Mouse (Mus musculus) liver, postnatal 0 days (tissue): ENCODE measurements around the gene Syt3. TPM values are rescaled to one million over a fixed set of nuclear protein-coding genes. Genes with fewer than 3 reads are reported as not detected.

Experiments
- ATAC-seq: fragments of 200-750 bp; cut with Nextera tagmentation; 2 replicates; pipeline ENCODE4 v1.8.0; 2017; ENCODE audit warnings: mild to moderate bottlenecking, moderate library complexity
- DNase-seq: peaks from one replicate; pipeline ENCODE4 v3.0.0-alpha.2; 2016
- H3K27ac ChIP-seq: fragments of 300-500 bp; sonication (generic); 2 replicates; pipeline ENCODE4 v1.5.1; 2014; ENCODE audit warnings: antibody characterized with exemption, moderate library complexity, mild to moderate bottlenecking, low read depth
- H3K27me3 ChIP-seq: fragments of 300-500 bp; sonication (generic); 2 replicates; pipeline ENCODE4 v1.6.1; 2014; ENCODE audit warnings: low read length, control low read depth, mixed read lengths; ENCODE audit not compliant: insufficient read depth
- H3K36me3 ChIP-seq: fragments of 300-500 bp; sonication (generic); replicated peaks from 2 replicates; pipeline ENCODE4 v1.6.1; 2014; ENCODE audit warnings: mild to moderate bottlenecking, control low read depth, low read length, moderate library complexity, mixed read lengths; ENCODE audit not compliant: insufficient read depth
- H3K4me1 ChIP-seq: fragments of 300-500 bp; sonication (generic); 2 replicates; pipeline ENCODE4 v1.6.1; 2014; ENCODE audit warnings: antibody characterized with exemption, mild to moderate bottlenecking, control low read depth; ENCODE audit not compliant: insufficient read depth
- H3K4me2 ChIP-seq: fragments of 300-500 bp; sonication (generic); 2 replicates; pipeline ENCODE4 v1.6.1; 2014; ENCODE audit warnings: low read depth, mild to moderate bottlenecking, low read length, moderate library complexity, mixed read lengths
- H3K4me3 ChIP-seq: fragments of 300-500 bp; sonication (generic); 2 replicates; pipeline ENCODE4 v1.5.1; 2014; ENCODE audit warnings: low read depth, low read length
- H3K9ac ChIP-seq: fragments of 300-500 bp; sonication (generic); replicated peaks from 2 replicates; pipeline ENCODE4 v1.6.1; 2014; ENCODE audit warnings: mild to moderate bottlenecking, moderate library complexity
- H3K9me3 ChIP-seq: fragments of 300-500 bp; sonication (generic); 2 replicates; pipeline ENCODE4 v1.6.1; 2016; ENCODE audit warnings: mild to moderate bottlenecking, control low read depth, low read length, mixed read lengths
- CTCF ChIP-seq: sonication (generic); IDR thresholded peaks from 2 replicates; pipeline ENCODE4 v1.5.1; 2016; ENCODE audit warnings: antibody characterized with exemption, low read depth
- EP300 ChIP-seq: IDR thresholded peaks from 2 replicates; pipeline ENCODE4 v1.6.1; 2016; ENCODE audit warnings: antibody characterized with exemption, low read depth, mild to moderate bottlenecking
- WGBS: fragments of 180-500 bp; shearing (Covaris S2); extraction: QIAGEN DNeasy Blood & Tissue Kit; methylation state at CpG from one replicate; pipeline ENCODE4 v1.1.7; 2014; ENCODE audit not compliant: insufficient replicate concordance; 5-methylcytosine and 5-hydroxymethylcytosine counted together
- polyA plus RNA-seq: library from polyadenylated mRNA; unstranded; fragments of >200 nt; fragmentation: Nextera tagmentation; extraction: Ambion mirVana; gene quantifications from 2 replicates; pipeline ENCODE4 v1.2.1, GENCODE M21; 2015

Syt3 gene
- polyA plus RNA-seq, 1 experiment from 2014 or later, result 0.04 TPM

GRCm38 (mm10) chr7:44446070-44446855 is 62.4 kb downstream of the Syt3 start:
- Histone ChIP-seq H3K27ac (no peak overlapping the region), H3K4me1 (no peaks in the 10 kb centered on the region), H3K36me3 (no peaks in the 10 kb centered on the region), H3K27me3 (peaks cover 49% of the 10 kb centered on the region), H3K9me3 (no peaks in the 10 kb centered on the region), H3K4me2 (no peak overlapping the region), H3K9ac (no peak overlapping the region), H3K4me3 (no peak overlapping the region)
- DNase-seq, result no peak
- ATAC-seq, result no peak
- TF ChIP-seq CTCF (no peak; the same call in 1 of the 2 replicates), EP300 (no peak)
- 39% methylated on average over 12 of the region's 12 CpGs for WGBS

Other genes starting within 250 kb of the Syt3 start
- gene Klk1b16, start 247.3 kb upstream of the Syt3 start, polyA plus RNA-seq, result not detected in 2 replicates
- not detected in 2 replicates for gene Klk1b24, start 195.9 kb upstream of the Syt3 start, polyA plus RNA-seq
- not detected in 2 replicates for gene Klk1b3, start 185.9 kb upstream of the Syt3 start, polyA plus RNA-seq
- 0.18 TPM in 1 of 2 replicates, not detected in the other for gene Klk1b4, start 176.7 kb upstream of the Syt3 start, polyA plus RNA-seq
- not detected in 2 replicates for gene Klk1b5, start 168.2 kb upstream of the Syt3 start, polyA plus RNA-seq
- 0.79 TPM in 1 of 2 replicates, not detected in the other for gene Klk1, start 158.7 kb upstream of the Syt3 start, polyA plus RNA-seq
- gene Gm36864, start 147.9 kb upstream of the Syt3 start, polyA plus RNA-seq, result not detected in 2 replicates
- 0.51 and 0.54 TPM in 2 replicates for gene 1700028J19Rik, start 137.4 kb upstream of the Syt3 start, polyA plus RNA-seq
- gene 2410002F23Rik, start 137.4 kb upstream of the Syt3 start, polyA plus RNA-seq, result 18.8 and 20.6 TPM in 2 replicates
- gene Acp4, start 126.7 kb upstream of the Syt3 start, polyA plus RNA-seq, result not detected in 2 replicates
- not detected in 2 replicates for gene Gm15517, start 122.7 kb upstream of the Syt3 start, polyA plus RNA-seq
- 1.6 and 1.8 TPM in 2 replicates for gene Clec11a, start 77.2 kb upstream of the Syt3 start, polyA plus RNA-seq
- not detected in 2 replicates for gene Shank1, start 73.8 kb upstream of the Syt3 start, polyA plus RNA-seq
- 0.15 and 0.18 TPM in 2 replicates for gene 1700008O03Rik, start 1.7 kb downstream of the Syt3 start, polyA plus RNA-seq
- gene Lrrc4b, start 44.9 kb downstream of the Syt3 start, polyA plus RNA-seq, result not detected in 2 replicates
- gene Aspdh, start 81.3 kb downstream of the Syt3 start, polyA plus RNA-seq, result 38.9 and 44.3 TPM in 2 replicates
- 59.7 and 63.1 TPM in 2 replicates for gene Josd2, start 83.9 kb downstream of the Syt3 start, polyA plus RNA-seq
- 32.4 and 35.9 TPM in 2 replicates for gene Emc10, start 112.4 kb downstream of the Syt3 start, polyA plus RNA-seq
- gene Fam71e1, start 112.5 kb downstream of the Syt3 start, polyA plus RNA-seq, result 3.3 and 4.1 TPM in 2 replicates
- gene Mybpc2, start 140.6 kb downstream of the Syt3 start, polyA plus RNA-seq, result 0.35 and 2.7 TPM in 2 replicates
- 9.5 and 10.1 TPM in 2 replicates for gene Spib, start 148.0 kb downstream of the Syt3 start, polyA plus RNA-seq
- 18.9 and 25.1 TPM in 2 replicates for gene Pold1, start 164.7 kb downstream of the Syt3 start, polyA plus RNA-seq
- gene Nr1h2, start 169.8 kb downstream of the Syt3 start, polyA plus RNA-seq, result 33.6 and 33.9 TPM in 2 replicates
- gene Napsa, start 188.3 kb downstream of the Syt3 start, polyA plus RNA-seq, result 17.0 and 17.8 TPM in 2 replicates
- gene Kcnc3, start 206.6 kb downstream of the Syt3 start, polyA plus RNA-seq, result 0.13 and 0.20 TPM in 2 replicates